Mouse (Mus musculus): ENCODE measurements around the gene Ndufc1.
"Not testable (repeated sequence)": the region's sequence is repeated elsewhere in the genome, so short reads cannot be mapped to it uniquely, and the experiment has no call there.

The Ndufc1 gene

GRCm38 (mm10) chr3:51368011-51368410 lies 40.8 kb downstream of the Ndufc1 start:
- DNase-seq (ENCODE audit: low spot score): no peak

GRCm38 (mm10) chr3:51366926-51367325 lies 41.9 kb downstream of the Ndufc1 start:
- DNase-seq (ENCODE audit: low spot score): no peak

- DNase-seq (ENCODE audit: low spot score): no peak
Measured at GRCm38 (mm10) chr3:51365517-51365882, 43.3 kb downstream of the Ndufc1 start.

- peak; percentile 86 for DNase-seq (ENCODE audit: low spot score)
Measured at GRCm38 (mm10) chr3:51364703-51365516, 43.9 kb downstream of the Ndufc1 start.

- DNase-seq (ENCODE audit: low spot score): no peak
Measured at GRCm38 (mm10) chr3:51361066-51361465, 47.7 kb downstream of the Ndufc1 start.

GRCm38 (mm10) chr3:51359558-51360307 lies 49.1 kb downstream of the Ndufc1 start:
- DNase-seq (ENCODE audit: low spot score): no peak

- DNase-seq (ENCODE audit: low spot score): peak; percentile 52
Measured at GRCm38 (mm10) chr3:51358660-51359557, 49.9 kb downstream of the Ndufc1 start.

GRCm38 (mm10) chr3:51358181-51358580 lies 50.6 kb downstream of the Ndufc1 start:
- DNase-seq (ENCODE audit: low spot score): no peak

- DNase-seq (ENCODE audit: low spot score): no peak
Measured at GRCm38 (mm10) chr3:51357624-51358023, 51.2 kb downstream of the Ndufc1 start.

- no peak for DNase-seq (ENCODE audit: low spot score)
Measured at GRCm38 (mm10) chr3:51357078-51357477, 51.7 kb downstream of the Ndufc1 start.

- DNase-seq (ENCODE audit: low spot score): not testable (repeated sequence)
Measured at GRCm38 (mm10) chr3:51354956-51355355, 53.8 kb downstream of the Ndufc1 start.

All from adipocyte (in vitro differentiated cells).